ENCODE assay signal across 31 mouse cellular contexts in the genomic region with DNA sequence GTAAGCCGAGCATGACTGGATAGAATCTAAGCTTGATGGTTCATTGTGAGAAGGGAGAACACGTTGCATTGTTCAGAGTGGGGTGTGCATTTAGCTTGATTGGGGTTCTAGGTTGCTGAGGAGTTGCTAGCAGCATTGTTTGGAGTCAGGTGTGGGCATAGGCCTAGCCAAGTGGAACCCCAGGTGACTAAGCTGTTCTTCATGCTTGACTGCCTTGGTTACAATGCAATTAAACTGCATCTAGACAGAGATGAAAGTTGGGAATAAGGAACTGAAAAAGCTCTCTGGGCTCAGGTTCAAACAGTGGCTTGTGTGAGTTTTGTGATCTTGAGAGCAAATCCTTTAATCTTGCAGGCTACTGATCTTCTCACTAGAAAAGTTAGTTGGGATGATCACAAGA. TPM values are rescaled to one million over a fixed set of nuclear protein-coding genes. Genes with fewer than 3 reads are reported as not detected.
DNase-seq lines count a peak whose midpoint lies in the region; ATAC-seq and TF ChIP-seq lines count a peak whose summit lies in the region.
"Had no signal": no experiment of that assay in that cellular context is flagged by ENCODE, and none has a peak within 500 bp of the region (broad histone marks: within the 10 kb centered on the region; RNA-seq: fewer than 3 reads in every experiment).

No protein-coding gene starts in this region.

- no peaks in the 10 kb centered on the region for H3K27me3 ChIP-seq in kidney, embryonic 15.5 days
- peaks cover 2% of the 10 kb centered on the region for H3K27me3 ChIP-seq in CH12.LX (replicated peaks)
- no peaks in the 10 kb centered on the region for H3K27me3 ChIP-seq in splenic B cell, adult 2 months (ENCODE audit: control insufficient read depth, insufficient read depth, low read length, poor library complexity, severe bottlenecking)
- H3K27me3 ChIP-seq in intestine, embryonic 15.5 days (replicated peaks), result no peaks in the 10 kb centered on the region
- H3K27me3 ChIP-seq: embryonic facial prominence, embryonic 13.5 days; forebrain, embryonic 12.5 days; heart, embryonic 13.5 days; Patski had no signal

- ATAC-seq in kidney, embryonic 15.5 days (replicated peaks; ENCODE audit: low FRiP score), result no peak
- no peak for ATAC-seq in intestine, embryonic 15.5 days
- ATAC-seq: forebrain, embryonic 16.5 days; hindbrain, postnatal 0 days; Patski had no signal

- no peak for TF ChIP-seq POLR2A in CH12.LX (IDR thresholded peaks at IDR 0.05; ENCODE audit: low read depth, low read length)

- H3K9me3 ChIP-seq in kidney, embryonic 15.5 days (replicated peaks), result no peaks in the 10 kb centered on the region
- no peaks in the 10 kb centered on the region for H3K9me3 ChIP-seq in CH12.LX (replicated peaks; ENCODE audit: low read length)
- H3K9me3 ChIP-seq in intestine, embryonic 15.5 days, result no peaks in the 10 kb centered on the region
- H3K9me3 ChIP-seq: embryonic facial prominence, embryonic 10.5 days; embryonic facial prominence, embryonic 13.5 days; forebrain, embryonic 12.5 days; G1E; heart, embryonic 10.5 days; heart, embryonic 13.5 days had no signal

- dilution Hi-C loops in CH12.LX (cut with MboI; ENCODE audit: extremely low pct_ligation_motif_present, extremely low pct_unique_long_range_greater_than_20kb, low sequenced_read_pairs), result no loop called here

- peak; percentile 44; the same call in 1 of the 2 replicates for TF ChIP-seq EP300 in CH12.LX (IDR thresholded peaks at IDR 0.05; ENCODE audit: low read length)

- peak overlapping the region; percentile 10; the same call in 1 of the 2 replicates for H3K27ac ChIP-seq in kidney, embryonic 15.5 days
- no peak overlapping the region for H3K27ac ChIP-seq in CH12.LX (ENCODE audit: insufficient read depth, low read depth)
- H3K27ac ChIP-seq in intestine, embryonic 15.5 days, result no peak overlapping the region
- H3K27ac ChIP-seq: embryonic facial prominence, embryonic 10.5 days; embryonic facial prominence, embryonic 13.5 days; forebrain, embryonic 12.5 days; heart, adult 2 months; heart, embryonic 10.5 days; heart, embryonic 13.5 days; hindbrain, embryonic 14.5 days; hindbrain, postnatal 0 days had no signal

- peaks cover 11% of the 10 kb centered on the region for H3K4me1 ChIP-seq in kidney, embryonic 15.5 days
- peaks cover 4 to 15% of the 10 kb centered on the region in 2 experiments; a peak in 3 of 4 replicates for H3K4me1 ChIP-seq in CH12.LX (ENCODE audit: control insufficient read depth in 1 of 2, insufficient read depth in 2 of 2)
- no peaks in the 10 kb centered on the region for H3K4me1 ChIP-seq in intestine, embryonic 15.5 days (replicated peaks)
- H3K4me1 ChIP-seq: embryonic facial prominence, embryonic 10.5 days; embryonic facial prominence, embryonic 13.5 days; forebrain, embryonic 12.5 days; heart, embryonic 10.5 days had no signal

- H3K4me2 ChIP-seq in kidney, embryonic 15.5 days, result no peak overlapping the region
- no peak overlapping the region for H3K4me2 ChIP-seq in CH12.LX (ENCODE audit: insufficient read depth, low read depth, poor library complexity, severe bottlenecking)
- H3K4me2 ChIP-seq in intestine, embryonic 15.5 days (replicated peaks), result no peak overlapping the region
- H3K4me2 ChIP-seq: embryonic facial prominence, embryonic 13.5 days; forebrain, embryonic 12.5 days; heart, embryonic 13.5 days; hindbrain, embryonic 14.5 days had no signal

- H3K9ac ChIP-seq in kidney, embryonic 15.5 days, result no peak overlapping the region
- H3K9ac ChIP-seq in CH12.LX (ENCODE audit: insufficient read depth, low read depth), result no peak overlapping the region
- H3K9ac ChIP-seq in intestine, embryonic 15.5 days, result no peak overlapping the region
- H3K9ac ChIP-seq: embryonic facial prominence, embryonic 13.5 days; forebrain, embryonic 12.5 days; heart, embryonic 13.5 days; hindbrain, embryonic 14.5 days had no signal

- 51% methylated on average over 2 of the region's 2 CpGs for WGBS in kidney, embryonic 15.5 days
- 72% methylated on average over 2 of the region's 2 CpGs for WGBS in intestine, embryonic 15.5 days

- H3K4me3 ChIP-seq in kidney, embryonic 15.5 days (replicated peaks), result no peak overlapping the region
- no peak overlapping the region for H3K4me3 ChIP-seq in CH12.LX (replicated peaks in 1 of 3; ENCODE audit: low read depth in 2 of 3, low read length in 2 of 3, poor library complexity in 1 of 3)
- H3K4me3 ChIP-seq in intestine, embryonic 15.5 days (replicated peaks), result no peak overlapping the region
- H3K4me3 ChIP-seq: embryonic facial prominence, embryonic 10.5 days; embryonic facial prominence, embryonic 13.5 days; erythroblast, embryonic 14.5 days; forebrain, embryonic 12.5 days; heart, adult 2 months; heart, embryonic 10.5 days; heart, embryonic 13.5 days had no signal

- no peaks in the 10 kb centered on the region for H3K36me3 ChIP-seq in kidney, embryonic 15.5 days
- no peaks in the 10 kb centered on the region for H3K36me3 ChIP-seq in CH12.LX (replicated peaks in 1 of 2; ENCODE audit: control insufficient read depth in 1 of 2, insufficient read depth in 1 of 2, low read length in 1 of 2)
- H3K36me3 ChIP-seq in splenic B cell, adult 2 months (ENCODE audit: control insufficient read depth, insufficient read depth, low read length, poor library complexity, severe bottlenecking), result no peaks in the 10 kb centered on the region
- H3K36me3 ChIP-seq in intestine, embryonic 15.5 days, result no peaks in the 10 kb centered on the region
- H3K36me3 ChIP-seq: embryonic facial prominence, embryonic 10.5 days; embryonic facial prominence, embryonic 13.5 days; forebrain, embryonic 12.5 days; G1E; heart, embryonic 10.5 days; heart, embryonic 13.5 days had no signal

- H3K79me2 ChIP-seq in CH12.LX (replicated peaks; ENCODE audit: control insufficient read depth, extremely low read depth, insufficient read depth, poor library complexity, severe bottlenecking), result no peaks in the 10 kb centered on the region

- DNase-seq in kidney, postnatal 25 days, result no peak
- DNase-seq in A20 (ENCODE audit: low read depth, low spot score) (peak; percentile 83), CH12.LX (ENCODE audit: extremely low read depth) (peak; percentile 28)
- DNase-seq in splenic B cell, adult 2 months (ENCODE audit: low read depth, low spot score), result peak; percentile 56
- no peak for DNase-seq in right cerebral cortex, postnatal 14 days
- DNase-seq: adrenal gland, postnatal 10 days; adrenal gland, postnatal 36 days; cerebellum, adult 11 months; cerebellum, adult 2 months; cerebellum, adult 9-11 months; cerebellum, postnatal 25 days; embryo, embryonic 11 days; gastrocnemius, postnatal 10 days; gastrocnemius, postnatal 36 days; heart, adult 2 months; heart, postnatal 14 days; heart, postnatal 4 days had no signal

- in situ Hi-C loops in CH12.LX (cut with MboI; ENCODE audit: low pct_ligation_motif_present, low pct_unique_long_range_greater_than_20kb, low sequenced_read_pairs), result no loop called here

- TF ChIP-seq RAD21 in CH12.LX (IDR thresholded peaks at IDR 0.05; ENCODE audit: low read depth, low read length), result no peak

- no peak for TF ChIP-seq CTCF in CH12.LX (conservative IDR thresholded peaks at IDR 0.05 in 1 of 2, IDR thresholded peaks at IDR 0.05 in 1 of 2; ENCODE audit: low read depth in 2 of 2, low read length in 2 of 2)

TF ChIP-seq in CH12.LX, 34 proteins besides CTCF, POLR2A, EP300 and RAD21:
- no peak for TF ChIP-seq MEF2A (IDR thresholded peaks at IDR 0.05; ENCODE audit: borderline replicate concordance, low read depth, low read length)
- 0 out of 2 replicates have a peak, but pooled peaks have one; percentile 24 for TF ChIP-seq IRF4 (IDR thresholded peaks at IDR 0.05; ENCODE audit: low read depth, low read length)

RNA-seq across cellular contexts. Expression of gene Il1r2, which starts 55.4 kb away (rescaled TPM):
- polyA plus RNA-seq in kidney, embryonic 15.5 days (2015; fragmentation: Nextera tagmentation; extraction: Ambion mirVana), result 0.50 and 0.74 TPM in 2 replicates
- total RNA-seq in CH12.LX (2012; rRNA removed) (0.13 and 0.17 TPM in 2 replicates), CH12.LX (2014; rRNA removed) (2.2 and 2.8 TPM in 2 replicates)
- 1.0 and 1.1 TPM in 2 replicates for polyA plus RNA-seq in CH12.LX (2012; ENCODE audit: insufficient read length, low read depth)
- polyA plus RNA-seq in intestine, embryonic 15.5 days (2015; fragmentation: Nextera tagmentation; extraction: Ambion mirVana), result 1.4 and 1.5 TPM in 2 replicates
- total RNA-seq: heart, postnatal 4 days had no signal
- polyA plus RNA-seq: erythroblast, embryonic 14.5 days; G1E; hindbrain, embryonic 11.5 days had no signal

Comparison
In these comparisons a context has a peak if more than half of its experiments do, and no peak if none do; other contexts are left out.
1. DNase-seq: peak in A20 (single experiment), CH12.LX (single experiment) and splenic B cell, adult 2 months (single experiment); none in kidney, postnatal 25 days (0 of 2) and right cerebral cortex, postnatal 14 days (single experiment).